Mouse (Mus musculus): ENCODE measurements around the gene Esp8. TPM values are rescaled to one million over a fixed set of nuclear protein-coding genes. Genes with fewer than 3 reads are reported as not detected.

Gene Esp8
- not detected for polyA plus RNA-seq (2014; fragmentation: Illumina TruSeq; extraction: RNeasy Lipid Tissue Mini Kit (QIAGEN cat#74804); ENCODE audit: low read depth, low replicate concordance)

GRCm38 (mm10) chr17:40519818-40520217, at the start of gene Esp8:
Gene Esp8, plus strand, starts transcription at chr17:40520022.

GRCm38 (mm10) chr17:40561207-40561606, 41.4 kb downstream of the Esp8 start, which contains the start of gene Esp6:
Gene Esp6, plus strand, starts transcription at chr17:40561507.

Other genes starting within 250 kb of the Esp8 start
- gene Crisp1, start 200.8 kb upstream of the Esp8 start, polyA plus RNA-seq (2014; fragmentation: Illumina TruSeq; extraction: RNeasy Lipid Tissue Mini Kit (QIAGEN cat#74804); ENCODE audit: low read depth, low replicate concordance), result not detected
- not detected for gene Esp6, start 41.5 kb downstream of the Esp8 start, polyA plus RNA-seq (2014; fragmentation: Illumina TruSeq; extraction: RNeasy Lipid Tissue Mini Kit (QIAGEN cat#74804); ENCODE audit: low read depth, low replicate concordance)
- not detected for gene Esp4, start 78.6 kb downstream of the Esp8 start, polyA plus RNA-seq (2014; fragmentation: Illumina TruSeq; extraction: RNeasy Lipid Tissue Mini Kit (QIAGEN cat#74804); ENCODE audit: low read depth, low replicate concordance)
- not detected for gene Esp3, start 112.1 kb downstream of the Esp8 start, polyA plus RNA-seq (2014; fragmentation: Illumina TruSeq; extraction: RNeasy Lipid Tissue Mini Kit (QIAGEN cat#74804); ENCODE audit: low read depth, low replicate concordance)
- not detected for gene Esp1, start 207.1 kb downstream of the Esp8 start, polyA plus RNA-seq (2014; fragmentation: Illumina TruSeq; extraction: RNeasy Lipid Tissue Mini Kit (QIAGEN cat#74804); ENCODE audit: low read depth, low replicate concordance)